Comparison of ENCODE assay signal across 8 mouse cellular contexts in the genomic region with DNA sequence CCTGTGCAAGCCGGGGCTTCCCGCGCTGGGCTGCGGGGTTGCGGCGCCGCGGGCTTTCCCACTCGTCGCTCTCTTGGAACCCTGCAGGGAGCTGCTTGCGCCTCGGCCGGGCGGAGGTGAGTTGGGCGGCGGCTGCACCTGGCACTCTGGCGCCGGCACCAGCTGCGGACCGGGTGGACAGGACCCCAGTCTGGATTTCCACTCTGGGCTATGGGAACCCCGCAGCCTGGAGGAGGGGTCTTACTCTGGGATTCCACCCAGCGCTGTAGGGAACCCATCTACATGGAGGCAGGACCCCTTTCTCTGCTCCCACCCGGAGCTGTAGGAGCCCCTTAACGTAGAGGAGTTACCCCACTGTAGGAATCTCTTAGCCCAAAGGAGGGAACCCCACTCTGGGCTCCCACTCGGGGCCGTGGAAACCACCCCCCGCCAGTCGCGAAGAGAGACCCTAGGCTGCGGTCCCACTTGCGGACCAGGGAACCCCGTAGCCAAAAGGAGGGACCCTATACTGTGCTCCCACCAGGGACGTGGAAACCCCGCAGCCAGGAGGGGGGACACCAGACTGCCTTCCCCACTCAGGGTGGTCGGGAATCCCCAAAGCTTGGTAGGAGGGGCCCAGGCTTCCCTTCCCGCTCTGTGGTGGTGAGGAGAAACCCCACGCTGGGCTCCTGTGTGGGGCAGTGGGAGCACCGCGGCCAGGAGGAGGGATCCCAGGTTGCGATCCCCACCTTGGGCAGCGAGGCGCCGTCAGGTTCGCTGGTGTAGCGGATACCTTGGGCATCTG. TPM values are rescaled to one million over a fixed set of nuclear protein-coding genes. Genes with fewer than 3 reads are reported as not detected.
DNase-seq lines count a peak whose midpoint lies in the region; ATAC-seq and TF ChIP-seq lines count a peak whose summit lies in the region.

No protein-coding gene starts in this region.

- peak overlapping the region; percentile 80 for H3K9ac ChIP-seq in midbrain, embryonic 12.5 days (replicated peaks)

- peak overlapping the region; percentile 93 for H3K4me2 ChIP-seq in midbrain, embryonic 12.5 days (replicated peaks)

- no peaks in the 10 kb centered on the region for H3K9me3 ChIP-seq in heart, embryonic 10.5 days
- H3K9me3 ChIP-seq in limb, embryonic 10.5 days (replicated peaks): no peaks in the 10 kb centered on the region
- no peaks in the 10 kb centered on the region for H3K9me3 ChIP-seq in midbrain, embryonic 12.5 days

- peaks cover 5% of the 10 kb centered on the region; the same call in 1 of the 2 replicates for H3K36me3 ChIP-seq in heart, embryonic 10.5 days
- peaks cover 6% of the 10 kb centered on the region for H3K36me3 ChIP-seq in limb, embryonic 10.5 days
- peaks cover 8% of the 10 kb centered on the region for H3K36me3 ChIP-seq in midbrain, embryonic 12.5 days
- no peaks in the 10 kb centered on the region for H3K36me3 ChIP-seq in testis, adult 2 months (ENCODE audit: control insufficient read depth, insufficient read depth, low read length)

- peak; percentile 41 for DNase-seq in CD4-positive, CD25-positive, alpha-beta regulatory T cell, adult 2 months (ENCODE audit: low read depth, low spot score)
- DNase-seq in CD4-positive helper T cell, adult 2 months (ENCODE audit: low read depth, low spot score): peak; percentile 41
- DNase-seq in heart, embryonic 10.5 days (ENCODE audit: low spot score): no peak
- DNase-seq in limb, embryonic 10.5 days (ENCODE audit: low spot score): peak; percentile 53

- TF ChIP-seq POLR2A in cortical plate, adult 2 months (IDR thresholded peaks at IDR 0.05; ENCODE audit: extremely low read depth, insufficient read depth, low read length): no peak
- TF ChIP-seq POLR2A in testis, adult 2 months (IDR thresholded peaks at IDR 0.05; ENCODE audit: control insufficient read depth, low read depth, low read length): no peak

- H3K4me3 ChIP-seq in cortical plate, adult 2 months (ENCODE audit: insufficient read depth, low read length): peak overlapping the region; percentile 38
- H3K4me3 ChIP-seq in heart, embryonic 10.5 days: peak overlapping the region; percentile 96
- peak overlapping the region; percentile 88 for H3K4me3 ChIP-seq in limb, embryonic 10.5 days
- peak overlapping the region; percentile 77 for H3K4me3 ChIP-seq in midbrain, embryonic 12.5 days
- peak overlapping the region; percentile 91 for H3K4me3 ChIP-seq in testis, adult 2 months (ENCODE audit: control insufficient read depth, low read depth, low read length)

- no peak for ATAC-seq in CD4-positive, CD25-positive, alpha-beta regulatory T cell, adult 4 months
- ATAC-seq in midbrain, embryonic 12.5 days (ENCODE audit: low FRiP score, low read depth): peak; percentile 32

- H3K4me1 ChIP-seq in cortical plate, adult 2 months (ENCODE audit: control insufficient read depth, insufficient read depth, low read length): no peaks in the 10 kb centered on the region
- peaks cover 19% of the 10 kb centered on the region for H3K4me1 ChIP-seq in heart, embryonic 10.5 days
- H3K4me1 ChIP-seq in limb, embryonic 10.5 days: peaks cover 13% of the 10 kb centered on the region
- H3K4me1 ChIP-seq in midbrain, embryonic 12.5 days: peaks cover 14% of the 10 kb centered on the region
- H3K4me1 ChIP-seq in testis, adult 2 months (ENCODE audit: control insufficient read depth, insufficient read depth, low read length): peaks cover 13% of the 10 kb centered on the region

- no peak for TF ChIP-seq CTCF in cortical plate, adult 2 months (IDR thresholded peaks at IDR 0.05; ENCODE audit: extremely low read depth, insufficient read depth, low read length)
- TF ChIP-seq CTCF in testis, adult 2 months (IDR thresholded peaks at IDR 0.05; ENCODE audit: control insufficient read depth, insufficient read depth, insufficient replicate concordance, low read depth, low read length): no peak

- 2% methylated on average over 45 of the region's 45 CpGs for WGBS in heart, embryonic 10.5 days
- 1% methylated on average over 45 of the region's 45 CpGs for WGBS in limb, embryonic 10.5 days
- WGBS in midbrain, embryonic 12.5 days: 2% methylated on average over 45 of the region's 45 CpGs

- no peak overlapping the region for H3K27ac ChIP-seq in cortical plate, adult 2 months (ENCODE audit: insufficient read depth, low read length)
- peak overlapping the region; percentile 89 for H3K27ac ChIP-seq in heart, embryonic 10.5 days
- H3K27ac ChIP-seq in limb, embryonic 10.5 days: peak overlapping the region; percentile 87
- H3K27ac ChIP-seq in midbrain, embryonic 12.5 days (replicated peaks): peak overlapping the region; percentile 75
- H3K27ac ChIP-seq in testis, adult 2 months (ENCODE audit: control insufficient read depth, insufficient read depth, low read depth, low read length): no peak overlapping the region

- H3K27me3 ChIP-seq in heart, embryonic 10.5 days (ENCODE audit: insufficient read depth, poor library complexity, severe bottlenecking): no peaks in the 10 kb centered on the region
- peaks cover 11% of the 10 kb centered on the region; the same call in 1 of the 2 replicates for H3K27me3 ChIP-seq in limb, embryonic 10.5 days (ENCODE audit: low read depth, poor library complexity, severe bottlenecking)
- H3K27me3 ChIP-seq in midbrain, embryonic 12.5 days: no peaks in the 10 kb centered on the region
- H3K27me3 ChIP-seq in testis, adult 2 months (ENCODE audit: control insufficient read depth, insufficient read depth, low read length): no peaks in the 10 kb centered on the region

RNA-seq across cellular contexts. Expression of a gene that starts 0.5 kb away (rescaled TPM):
- 1 to 10 TPM; 4.1 to 9.2 TPM for polyA plus RNA-seq in CD4-positive, CD25-positive, alpha-beta regulatory T cell, adult 4 months (2017; shearing (Covaris generic))
- polyA plus RNA-seq in cortical plate, adult 2 months (2012; rRNA removed): 12.3 and 13.9 TPM in 2 replicates
- polyA plus RNA-seq in heart, embryonic 10.5 days (2016; fragmentation: Nextera tagmentation; extraction: Ambion mirVana): 16.3 and 21.1 TPM in 2 replicates
- polyA plus RNA-seq in limb, embryonic 10.5 days (2016; fragmentation: Nextera tagmentation; extraction: Ambion mirVana): 24.9 and 30.9 TPM in 2 replicates
- polyA plus RNA-seq in midbrain, embryonic 12.5 days (2016; fragmentation: Nextera tagmentation; extraction: Ambion mirVana): 35.5 and 37.1 TPM in 2 replicates
- polyA plus RNA-seq in testis, adult 2 months (2012; rRNA removed): 2.9 and 3.4 TPM in 2 replicates

RNA-seq across cellular contexts. Expression of a gene that starts 0.7 kb away (rescaled TPM):
- 10 to 100 TPM; 18.3 to 31.2 TPM for polyA plus RNA-seq in CD4-positive, CD25-positive, alpha-beta regulatory T cell, adult 4 months (2017; shearing (Covaris generic))
- polyA plus RNA-seq in cortical plate, adult 2 months (2012; rRNA removed): 6.4 and 7.1 TPM in 2 replicates
- 7.9 and 9.2 TPM in 2 replicates for polyA plus RNA-seq in heart, embryonic 10.5 days (2016; fragmentation: Nextera tagmentation; extraction: Ambion mirVana)
- 8.6 and 11.2 TPM in 2 replicates for polyA plus RNA-seq in limb, embryonic 10.5 days (2016; fragmentation: Nextera tagmentation; extraction: Ambion mirVana)
- polyA plus RNA-seq in midbrain, embryonic 12.5 days (2016; fragmentation: Nextera tagmentation; extraction: Ambion mirVana): 22.0 TPM in 2 replicates
- polyA plus RNA-seq in testis, adult 2 months (2012; rRNA removed): 2.0 and 2.3 TPM in 2 replicates

RNA-seq across cellular contexts. Expression of a gene that starts 29.4 kb away (rescaled TPM):
- under 1 TPM in 1 of 2 experiments, not detected in 1; 0.13 TPM for polyA plus RNA-seq in CD4-positive, CD25-positive, alpha-beta regulatory T cell, adult 4 months (2017; shearing (Covaris generic))
- polyA plus RNA-seq in cortical plate, adult 2 months (2012; rRNA removed): 12.0 and 13.2 TPM in 2 replicates
- 2.9 and 4.3 TPM in 2 replicates for polyA plus RNA-seq in heart, embryonic 10.5 days (2016; fragmentation: Nextera tagmentation; extraction: Ambion mirVana)
- polyA plus RNA-seq in limb, embryonic 10.5 days (2016; fragmentation: Nextera tagmentation; extraction: Ambion mirVana): 2.3 and 2.5 TPM in 2 replicates
- polyA plus RNA-seq in midbrain, embryonic 12.5 days (2016; fragmentation: Nextera tagmentation; extraction: Ambion mirVana): 7.0 and 7.5 TPM in 2 replicates
- polyA plus RNA-seq in testis, adult 2 months (2012; rRNA removed): 0.49 and 0.75 TPM in 2 replicates

Comparison
In these comparisons a context has a peak if more than half of its experiments do, and no peak if none do; other contexts are left out.
1. H3K27ac ChIP-seq: peak in heart, embryonic 10.5 days (single experiment), limb, embryonic 10.5 days (single experiment) and midbrain, embryonic 12.5 days (single experiment); none in cortical plate, adult 2 months (single experiment) and testis, adult 2 months (single experiment).
2. H3K4me3 ChIP-seq: peak in every context shown above with its lines; median percentile 96 in heart, embryonic 10.5 days; 91 in testis, adult 2 months; 88 in limb, embryonic 10.5 days; 77 in midbrain, embryonic 12.5 days; 38 in cortical plate, adult 2 months.